Mouse (Mus musculus): ENCODE results near the gene Slc6a6.

GRCm38 (mm10) chr6:91638204-91638995 is 45.5 kb upstream of the Slc6a6 start:
- TF ChIP-seq POLR2A (IDR thresholded peaks at IDR 0.05; ENCODE audit: low read depth, low read length) (no peak), CTCF (conservative IDR thresholded peaks at IDR 0.05; ENCODE audit: insufficient read depth, insufficient read length, low read depth, low read length) (no peak)
